Mouse (Mus musculus) kidney, adult 2 months (tissue): ENCODE results near the gene Tbc1d4. TPM values are rescaled to one million over a fixed set of nuclear protein-coding genes. Genes with fewer than 3 reads are reported as not detected.

Experiments
- DNase-seq: peaks from one replicate; pipeline ENCODE4 v3.0.0; 2021
- H3K27ac ChIP-seq: fragments of 200-500 bp; 2 replicates; pipeline ENCODE4 v1.5.1; 2012; ENCODE audit warnings: low read depth, low read length, control low read depth, inconsistent platforms; ENCODE audit not compliant: insufficient read depth
- H3K27me3 ChIP-seq: fragments of 200-500 bp; replicated peaks from 2 replicates; pipeline ENCODE4 v1.6.1; 2012; ENCODE audit warnings: mild to moderate bottlenecking, moderate library complexity, low read length, inconsistent platforms; ENCODE audit not compliant: control insufficient read depth, insufficient read depth
- H3K36me3 ChIP-seq: fragments of 200-500 bp; 2 replicates; pipeline ENCODE4 v1.6.1; 2012; ENCODE audit warnings: mild to moderate bottlenecking, moderate library complexity, low read length, inconsistent platforms; ENCODE audit not compliant: control insufficient read depth, insufficient read depth
- H3K4me1 ChIP-seq: fragments of 200-500 bp; 2 replicates; pipeline ENCODE4 v1.6.1; 2011; ENCODE audit warnings: low read length; ENCODE audit not compliant: control insufficient read depth, insufficient read depth
- H3K4me3 ChIP-seq: fragments of 200-500 bp; 2 replicates; pipeline ENCODE4 v1.5.1; 2011; ENCODE audit warnings: mild to moderate bottlenecking, low read depth, low read length, control low read depth; ENCODE audit not compliant: insufficient read depth
- CTCF ChIP-seq: fragments of 200-500 bp; conservative IDR thresholded peaks from 2 replicates; pipeline ENCODE4 v1.5.1; 2011; ENCODE audit warnings: low read depth, mild to moderate bottlenecking, control low read depth, low read length, moderate library complexity, mixed read lengths; ENCODE audit not compliant: insufficient read depth, insufficient read length
- POLR2A ChIP-seq: fragments of 200-500 bp; IDR thresholded peaks from one replicate; pipeline ENCODE4 v1.6.1; 2011; ENCODE audit warnings: low read depth, low read length, control low read depth
- whole genome bisulfite sequencing: fragments of 180-500 bp; shearing (Covaris S2); methylation state at CpG from one replicate; pipeline ENCODE4 v1.1.7; 2018; 5-methylcytosine and 5-hydroxymethylcytosine counted together
- polyA plus RNA-seq: library from polyadenylated mRNA; depleted of rRNA; stranded (reverse); fragments of >200 nt; gene quantifications from 2 replicates; pipeline ENCODE4 v1.2.3, GENCODE M21; 2012

Tbc1d4 gene
- polyA plus RNA-seq, 1 experiment: 8.9 TPM

GRCm38 (mm10) chr14:101610701-101611100 lies 1.7 kb upstream of the Tbc1d4 start:
- TF ChIP-seq POLR2A (no peak), CTCF (no peak)
- no peaks in the 10 kb centered on the region for H3K4me1 ChIP-seq
- no peaks in the 10 kb centered on the region for H3K36me3 ChIP-seq
- no peaks in the 10 kb centered on the region for H3K27me3 ChIP-seq
- WGBS: 78% methylated on average over 10 of the region's 10 CpGs
- no peak overlapping the region for H3K4me3 ChIP-seq
- DNase-seq: no peak
- H3K27ac ChIP-seq: no peak overlapping the region

- TF ChIP-seq POLR2A (no peak), CTCF (no peak)
- H3K4me1 ChIP-seq: no peaks in the 10 kb centered on the region
- no peaks in the 10 kb centered on the region for H3K27me3 ChIP-seq
- no peaks in the 10 kb centered on the region for H3K36me3 ChIP-seq
- H3K4me3 ChIP-seq: peak overlapping the region; percentile 86
- under 1% methylated on average over 62 of the region's 62 CpGs for WGBS
- DNase-seq: peak; percentile 33
- H3K27ac ChIP-seq: peak overlapping the region; percentile 27; the same call in 1 of the 2 replicates
Measured at GRCm38 (mm10) chr14:101607631-101608518, 1.1 kb downstream of the Tbc1d4 start.

- Histone ChIP-seq H3K27me3 (no peaks in the 10 kb centered on the region), H3K36me3 (no peaks in the 10 kb centered on the region), H3K4me1 (no peaks in the 10 kb centered on the region), H3K4me3 (no peak overlapping the region), H3K27ac (no peak overlapping the region)
- no peak for TF ChIP-seq POLR2A
- no peak for TF ChIP-seq CTCF
- 69% methylated on average over 2 of the region's 2 CpGs for WGBS
- DNase-seq: no peak
Measured at GRCm38 (mm10) chr14:101605843-101606242, 3.1 kb downstream of the Tbc1d4 start.

GRCm38 (mm10) chr14:101602851-101603250 lies 6.1 kb downstream of the Tbc1d4 start:
- no peak overlapping the region for H3K4me3 ChIP-seq
- no peak overlapping the region for H3K27ac ChIP-seq
- no peak for TF ChIP-seq CTCF
- no peaks in the 10 kb centered on the region for H3K4me1 ChIP-seq
- peak; percentile 11 for DNase-seq
- WGBS: 44% methylated on average over 3 of the region's 3 CpGs
- H3K27me3 ChIP-seq: no peaks in the 10 kb centered on the region
- no peaks in the 10 kb centered on the region for H3K36me3 ChIP-seq

GRCm38 (mm10) chr14:101597096-101597715 lies 11.8 kb downstream of the Tbc1d4 start:
- Histone ChIP-seq H3K4me3 (no peak overlapping the region), H3K27ac (no peak overlapping the region), H3K27me3 (no peaks in the 10 kb centered on the region), H3K4me1 (no peaks in the 10 kb centered on the region), H3K36me3 (no peaks in the 10 kb centered on the region)
- 90% methylated on average over 13 of the region's 14 CpGs for WGBS
- DNase-seq: no peak
- TF ChIP-seq CTCF (no peak), POLR2A (no peak)

GRCm38 (mm10) chr14:101596691-101597090 lies 12.3 kb downstream of the Tbc1d4 start:
- TF ChIP-seq POLR2A (no peak), CTCF (no peak)

GRCm38 (mm10) chr14:101595301-101596080 lies 13.5 kb downstream of the Tbc1d4 start:
- 87% methylated on average over 13 of the region's 13 CpGs for WGBS
- no peak overlapping the region for H3K4me3 ChIP-seq

More at GRCm38 (mm10) chr14:101596691-101597090, 12.3 kb downstream of the Tbc1d4 start:
- H3K4me3 ChIP-seq: no peak overlapping the region
- H3K4me1 ChIP-seq: no peaks in the 10 kb centered on the region
- H3K36me3 ChIP-seq: no peaks in the 10 kb centered on the region
- H3K27ac ChIP-seq: no peak overlapping the region
- no peak for DNase-seq
- WGBS: 99% methylated on average over 9 of the region's 9 CpGs
- no peaks in the 10 kb centered on the region for H3K27me3 ChIP-seq

More at GRCm38 (mm10) chr14:101595301-101596080, 13.5 kb downstream of the Tbc1d4 start:
- H3K27ac ChIP-seq: no peak overlapping the region
- H3K27me3 ChIP-seq: no peaks in the 10 kb centered on the region
- H3K36me3 ChIP-seq: no peaks in the 10 kb centered on the region
- peak; percentile 21 for DNase-seq
- TF ChIP-seq POLR2A: no peak
- TF ChIP-seq CTCF: no peak
- no peaks in the 10 kb centered on the region for H3K4me1 ChIP-seq
